Mouse (Mus musculus) small intestine, adult 2 months (tissue): ENCODE data around the gene Gpr150.

ENCODE experiments used
- CTCF ChIP-seq: fragments of 200-500 bp; IDR thresholded peaks from 2 replicates; pipeline ENCODE4 v1.5.1; 2012; ENCODE audit warnings: low read depth, mild to moderate bottlenecking, control low read depth, inconsistent platforms, low read length, moderate library complexity, mixed read lengths; ENCODE audit not compliant: insufficient replicate concordance, insufficient read length; ENCODE audit errors: extremely low read depth
- POLR2A ChIP-seq: fragments of 200-500 bp; IDR thresholded peaks from 2 replicates; pipeline ENCODE4 v1.6.1; 2012; ENCODE audit warnings: low read depth, mild to moderate bottlenecking, control low read depth, inconsistent platforms, low read length, moderate library complexity

DNA sequence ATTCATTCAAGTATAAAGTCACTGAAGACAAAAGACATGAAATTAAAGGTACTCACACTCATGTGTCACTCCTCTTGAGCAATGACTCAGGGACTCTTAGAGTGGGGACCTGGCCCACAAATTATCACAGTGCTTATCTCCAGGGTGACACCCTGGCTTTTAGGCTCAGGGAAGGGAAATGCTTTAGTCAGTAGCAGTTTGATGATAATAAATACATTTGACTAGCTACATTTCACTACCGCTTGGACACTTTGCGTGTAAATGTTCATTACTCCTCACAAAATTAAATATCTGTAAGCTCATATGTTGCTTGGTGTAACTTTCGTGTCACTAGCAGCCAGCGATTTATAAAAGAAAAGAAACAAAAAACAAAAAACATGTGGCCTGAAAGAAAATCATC lies 39.3 kb downstream of the Gpr150 start:
- TF ChIP-seq CTCF (no peak), POLR2A (no peak)
